Mouse (Mus musculus) 3134 (cell line): Measurements from ENCODE around the gene Bcr.

Experiments
- DNase-seq: peaks from one replicate; pipeline ENCODE4 v3.0.0-alpha.2; 2011; ENCODE audit warnings: low spot score; ENCODE audit not compliant: insufficient read length; ENCODE audit errors: extremely low read depth

Gene Bcr

DNA sequence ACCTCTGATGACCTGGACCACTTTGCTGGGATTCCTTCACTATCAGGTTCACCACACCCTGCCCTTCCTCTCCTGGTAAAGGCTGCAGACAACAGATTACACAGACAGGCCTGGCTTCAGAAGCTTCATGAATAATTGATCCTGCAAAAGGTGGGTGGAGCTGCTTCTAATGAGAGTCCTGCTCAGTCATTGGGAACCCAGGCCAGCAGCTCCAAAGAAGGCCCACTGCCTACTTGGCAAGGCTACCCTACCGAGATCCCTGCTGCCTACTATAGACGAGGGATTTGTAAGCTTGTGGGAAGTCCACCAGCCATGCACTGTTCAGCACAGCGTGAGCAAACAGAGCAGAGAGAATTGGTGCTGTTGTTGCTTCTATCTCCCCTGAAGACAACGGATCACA is 4.1 kb upstream of the Bcr start:
- DNase-seq: no peak

DNA sequence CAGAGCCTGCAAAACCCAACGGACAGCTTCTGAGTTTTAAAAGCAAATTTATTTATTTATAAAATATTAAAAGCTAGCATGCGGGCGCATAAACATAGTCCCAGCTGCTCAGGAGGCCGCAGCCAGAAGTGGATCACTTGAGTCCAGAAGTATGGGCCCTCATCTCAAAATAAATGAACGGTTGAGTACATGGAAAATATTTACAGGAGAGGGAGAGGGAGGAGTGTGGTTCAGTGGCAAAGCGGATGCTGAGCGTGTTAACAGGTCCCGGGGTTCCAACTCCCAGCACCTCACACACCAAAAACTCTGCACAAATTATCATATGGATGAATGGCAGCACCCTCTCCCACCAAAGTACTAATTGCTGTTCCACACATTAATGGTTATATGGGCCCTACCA is 2.1 kb upstream of the Bcr start:
- DNase-seq: no peak

DNA sequence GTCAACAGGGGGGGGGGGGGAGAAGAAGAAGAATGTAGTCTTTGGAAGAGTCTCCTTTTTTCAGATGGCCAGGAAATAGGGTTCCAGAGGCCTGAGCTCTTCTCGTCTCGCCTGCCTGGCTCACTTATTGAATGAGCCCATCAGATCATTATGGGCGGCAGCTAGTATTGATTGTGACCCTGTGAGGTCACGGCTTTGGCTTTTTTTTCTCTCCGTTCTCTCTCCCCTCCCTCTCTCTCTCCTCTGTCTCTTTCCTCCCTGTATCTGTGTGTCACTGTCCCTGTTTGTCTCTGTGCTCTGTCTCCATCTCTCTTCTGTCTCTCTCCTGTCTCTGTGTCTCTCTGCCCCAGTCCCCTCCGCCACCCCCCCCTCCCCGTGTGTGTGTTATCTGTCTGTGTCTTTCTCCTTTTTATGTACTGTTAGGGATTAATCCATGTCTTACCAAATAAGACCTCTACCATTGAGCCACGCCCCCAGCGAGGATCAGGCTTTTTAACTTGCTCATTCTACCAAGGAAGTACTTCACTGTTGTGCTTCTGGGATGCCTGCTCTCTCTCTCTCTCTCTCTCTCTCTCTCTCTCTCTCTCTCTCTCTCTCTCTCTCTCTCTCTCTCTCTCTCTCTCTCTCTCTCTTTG is 1.5 kb upstream of the Bcr start:
- no peak for DNase-seq

DNA sequence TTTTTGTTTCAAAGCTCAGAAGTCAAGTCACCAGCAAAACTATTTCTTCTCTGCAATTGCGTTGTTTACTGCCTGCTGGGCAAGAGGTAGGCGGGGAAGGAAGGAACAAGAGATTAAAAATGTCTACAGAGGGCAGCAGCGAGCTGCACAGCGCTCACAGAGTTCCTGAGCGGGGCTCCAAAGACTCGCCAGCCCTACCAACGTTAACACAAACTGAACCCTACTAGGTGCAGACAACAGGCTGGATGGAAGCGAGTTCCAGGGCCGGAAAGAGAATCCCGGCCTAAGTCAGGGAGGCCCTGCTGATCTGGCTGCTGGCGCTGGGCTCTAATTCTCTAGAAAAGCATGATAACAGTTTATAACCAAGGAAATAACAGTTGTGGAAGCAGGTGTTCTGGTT is 996 bp upstream of the Bcr start:
- peak; percentile 68 for DNase-seq

DNA sequence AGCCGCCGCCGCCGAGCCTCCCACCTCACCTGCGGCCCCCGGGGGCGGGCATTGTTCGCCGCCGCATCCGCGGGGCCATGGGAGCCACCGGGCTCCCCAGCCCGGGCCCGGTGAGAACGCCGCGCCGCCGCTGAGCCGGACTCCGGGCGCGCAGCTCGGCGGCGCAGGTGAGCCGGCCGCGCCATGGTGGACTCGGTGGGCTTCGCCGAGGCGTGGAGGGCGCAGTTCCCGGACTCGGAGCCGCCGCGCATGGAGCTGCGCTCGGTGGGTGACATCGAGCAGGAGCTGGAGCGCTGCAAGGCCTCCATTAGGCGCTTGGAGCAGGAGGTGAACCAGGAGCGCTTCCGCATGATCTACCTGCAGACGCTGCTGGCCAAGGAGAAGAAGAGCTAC is 447 bp downstream of the Bcr start:
- DNase-seq: peak; percentile 36

DNA sequence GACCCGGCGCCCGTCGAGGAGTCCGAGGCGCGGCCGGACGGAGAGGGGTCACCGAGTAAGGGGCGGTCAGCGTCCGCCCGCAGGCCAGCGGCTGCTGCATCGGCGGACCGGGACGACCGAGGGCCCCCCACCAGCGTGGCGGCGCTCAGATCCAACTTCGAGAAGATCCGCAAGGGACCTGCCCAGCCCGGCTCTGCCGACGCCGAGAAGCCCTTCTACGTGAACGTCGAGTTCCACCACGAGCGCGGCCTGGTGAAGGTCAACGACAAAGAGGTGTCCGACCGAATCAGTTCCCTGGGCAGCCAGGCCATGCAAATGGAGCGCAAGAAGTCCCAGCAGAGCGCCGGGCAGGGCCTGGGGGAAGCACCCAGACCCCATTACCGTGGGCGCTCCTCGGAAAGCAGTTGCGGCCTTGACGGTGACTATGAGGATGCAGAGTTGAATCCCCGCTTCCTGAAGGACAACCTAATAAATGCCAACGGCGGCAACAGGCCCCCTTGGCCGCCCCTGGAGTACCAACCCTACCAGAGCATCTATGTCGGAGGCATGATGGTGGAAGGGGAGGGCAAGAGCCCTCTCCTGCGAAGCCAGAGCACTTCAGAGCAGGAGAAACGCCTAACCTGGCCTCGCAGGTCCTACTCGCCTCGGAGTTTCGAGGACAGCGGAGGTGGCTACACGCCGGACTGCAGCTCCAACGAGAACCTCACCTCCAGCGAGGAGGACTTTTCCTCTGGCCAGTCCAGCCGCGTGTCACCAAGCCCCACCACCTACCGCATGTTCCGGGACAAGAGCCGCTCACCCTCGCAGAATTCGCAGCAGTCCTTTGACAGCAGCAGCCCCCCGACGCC is 1.2 kb downstream of the Bcr start:
- DNase-seq: peak; percentile 64

DNA sequence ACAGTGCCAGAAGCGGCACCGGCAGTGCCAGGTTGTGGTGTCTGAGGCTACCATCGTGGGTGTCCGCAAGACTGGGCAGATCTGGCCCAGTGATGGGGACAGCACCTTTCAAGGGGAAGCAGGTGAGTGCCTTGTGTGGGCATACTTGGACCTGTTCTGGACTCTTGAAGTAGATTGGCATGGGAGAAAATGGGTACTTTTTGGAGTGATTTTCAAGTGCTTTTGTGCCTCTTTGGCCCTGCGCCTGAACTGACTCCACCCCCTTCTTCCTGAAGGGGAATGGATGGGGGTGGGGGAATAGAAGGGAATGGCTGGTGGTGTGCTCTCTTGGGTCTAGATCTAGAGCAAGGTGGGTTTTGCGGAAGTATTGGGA is 1.8 kb downstream of the Bcr start:
- DNase-seq: no peak

DNA sequence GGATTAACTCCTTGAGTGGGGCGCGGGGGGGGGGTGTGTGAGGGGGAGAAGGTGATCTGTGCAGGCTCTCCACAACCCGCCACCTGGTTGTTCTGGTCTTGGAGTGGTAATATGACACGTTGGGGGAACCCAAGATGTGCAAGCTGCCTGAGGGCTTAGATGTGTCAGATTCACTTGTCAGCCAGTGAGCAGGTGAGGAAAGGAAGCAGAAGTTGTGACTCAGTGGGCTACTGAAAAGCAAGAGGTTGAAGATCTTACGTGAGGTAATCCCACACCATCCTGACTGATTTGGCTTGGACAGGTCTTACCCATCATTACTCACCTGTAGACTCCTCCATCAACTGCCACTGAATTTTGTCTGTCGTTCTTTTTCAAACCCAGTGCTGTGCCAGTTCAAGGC is 2.2 kb downstream of the Bcr start:
- DNase-seq: no peak

DNA sequence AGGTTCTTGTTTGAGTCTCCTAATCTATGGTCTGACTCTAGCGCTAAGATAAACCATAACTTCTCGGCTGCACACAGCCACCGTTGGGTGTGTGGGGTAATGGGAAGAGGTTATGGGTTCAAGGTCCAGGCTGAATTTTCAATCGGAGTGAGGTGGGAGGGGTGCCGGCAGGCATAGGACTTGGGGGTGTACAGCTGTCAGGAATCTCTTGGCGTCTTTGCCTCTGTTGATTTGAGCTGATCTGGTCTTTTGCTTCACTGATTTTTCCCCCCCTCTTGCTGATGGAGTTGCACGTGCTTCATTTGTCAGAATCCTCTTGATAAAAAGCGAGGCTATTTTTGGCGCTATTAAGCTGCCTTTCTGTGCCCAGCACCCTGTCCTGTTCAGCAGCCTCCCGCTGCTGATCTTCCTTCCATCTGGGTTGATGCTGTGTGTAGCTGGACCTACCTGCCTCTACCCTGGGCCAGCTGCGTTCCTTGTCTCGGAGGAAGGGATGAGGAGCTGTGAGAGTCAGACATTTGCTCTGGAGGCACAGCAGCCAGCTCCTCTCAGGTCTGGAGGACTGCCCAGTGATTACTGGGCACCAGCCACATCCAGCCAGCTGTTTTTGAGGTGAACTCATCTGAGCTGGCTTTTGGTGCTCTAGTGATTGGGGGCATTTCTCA is 3.0 kb downstream of the Bcr start:
- peak; percentile 55 for DNase-seq

DNA sequence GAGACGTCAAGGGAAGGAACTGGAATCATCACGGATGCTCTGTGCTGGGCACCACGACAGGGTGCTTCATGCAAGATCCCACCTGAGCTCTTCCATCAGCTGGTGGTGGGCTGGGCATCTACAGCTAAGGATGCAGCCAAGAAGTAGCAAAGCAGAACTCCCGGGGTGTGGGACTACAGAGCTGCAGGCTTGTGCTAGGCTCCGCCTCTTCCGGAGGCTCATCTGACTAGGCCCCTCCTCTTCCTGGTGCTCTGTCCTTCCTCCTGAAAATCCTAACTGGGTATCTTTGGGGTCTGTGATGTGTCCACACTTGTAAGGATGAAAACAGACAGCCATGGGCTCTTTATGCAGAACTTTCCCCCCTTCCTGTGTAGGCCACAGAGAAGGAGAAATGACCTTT is 5.3 kb downstream of the Bcr start:
- DNase-seq: no peak

DNA sequence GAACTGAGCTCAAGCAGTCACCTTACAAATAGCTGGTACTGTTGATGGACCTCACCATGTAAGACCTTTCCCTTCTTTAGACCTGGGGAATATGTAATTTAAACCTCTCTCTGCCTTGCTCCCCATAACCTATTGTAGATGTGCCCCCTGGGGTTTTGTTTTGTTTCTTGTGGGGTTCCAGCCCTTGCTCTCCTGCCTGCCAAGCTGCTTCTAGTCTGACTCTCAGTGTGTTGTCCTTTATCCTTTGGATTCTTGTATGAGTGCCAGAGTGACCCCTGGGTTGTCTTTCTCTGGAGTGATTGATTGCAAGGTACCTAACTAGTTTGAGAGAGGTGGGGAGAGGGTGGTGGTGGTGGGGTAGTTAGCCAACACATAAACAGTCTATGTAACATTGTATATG is 7.1 kb downstream of the Bcr start:
- DNase-seq: no peak

DNA sequence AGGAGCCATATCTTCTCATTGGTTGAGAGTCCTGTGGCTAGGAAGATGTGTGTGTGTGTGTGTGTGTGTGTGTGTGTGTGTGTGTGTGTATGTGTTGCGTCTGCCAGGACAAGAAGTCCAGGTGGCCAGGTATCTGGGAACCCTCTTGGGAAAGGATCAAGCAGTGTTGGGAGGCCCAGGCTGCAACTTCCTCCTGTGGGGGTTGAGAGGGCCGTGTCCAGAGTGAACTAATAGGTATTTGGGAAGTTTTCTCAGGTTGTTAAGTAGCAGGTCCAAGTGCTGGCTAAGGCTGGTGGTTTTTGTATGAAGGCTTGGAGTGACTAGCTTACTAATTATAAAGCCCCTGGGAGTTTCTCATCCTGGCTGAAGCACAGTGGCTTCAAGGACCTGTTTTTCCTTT is 7.7 kb downstream of the Bcr start:
- no peak for DNase-seq

DNA sequence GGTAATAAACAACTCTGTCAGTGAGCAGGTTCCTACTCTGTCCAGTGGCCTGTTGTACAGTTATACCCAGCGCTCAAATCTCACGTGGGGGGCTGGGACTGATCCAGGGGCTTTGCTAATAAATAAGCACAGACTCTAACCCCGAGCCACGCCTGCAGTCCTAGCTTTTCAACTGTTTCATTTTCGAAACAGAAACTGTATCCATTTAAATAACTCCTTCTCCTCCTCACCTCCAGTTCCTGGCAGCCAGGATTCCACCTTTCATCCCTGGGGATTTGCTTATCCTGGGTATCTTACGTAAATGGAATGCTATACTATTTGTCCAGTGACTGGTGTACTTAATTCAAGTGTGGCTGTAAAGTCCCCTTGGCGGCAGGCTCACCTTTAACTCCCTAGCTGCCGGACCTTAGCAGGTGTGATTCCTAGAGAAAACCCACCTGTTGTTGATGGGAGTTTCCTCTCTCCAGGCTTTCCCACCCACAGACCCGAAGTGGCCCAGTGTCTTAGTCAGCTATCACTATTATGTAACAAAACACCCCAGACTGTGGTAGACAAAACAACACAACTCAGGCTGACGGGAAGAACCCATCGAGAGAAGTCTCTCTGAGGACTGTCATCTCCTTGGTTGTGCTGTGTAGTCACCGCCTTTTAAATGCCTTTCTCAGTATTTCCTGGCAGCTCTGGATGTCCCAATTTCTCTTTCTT is 8.4 kb downstream of the Bcr start:
- no peak for DNase-seq

DNA sequence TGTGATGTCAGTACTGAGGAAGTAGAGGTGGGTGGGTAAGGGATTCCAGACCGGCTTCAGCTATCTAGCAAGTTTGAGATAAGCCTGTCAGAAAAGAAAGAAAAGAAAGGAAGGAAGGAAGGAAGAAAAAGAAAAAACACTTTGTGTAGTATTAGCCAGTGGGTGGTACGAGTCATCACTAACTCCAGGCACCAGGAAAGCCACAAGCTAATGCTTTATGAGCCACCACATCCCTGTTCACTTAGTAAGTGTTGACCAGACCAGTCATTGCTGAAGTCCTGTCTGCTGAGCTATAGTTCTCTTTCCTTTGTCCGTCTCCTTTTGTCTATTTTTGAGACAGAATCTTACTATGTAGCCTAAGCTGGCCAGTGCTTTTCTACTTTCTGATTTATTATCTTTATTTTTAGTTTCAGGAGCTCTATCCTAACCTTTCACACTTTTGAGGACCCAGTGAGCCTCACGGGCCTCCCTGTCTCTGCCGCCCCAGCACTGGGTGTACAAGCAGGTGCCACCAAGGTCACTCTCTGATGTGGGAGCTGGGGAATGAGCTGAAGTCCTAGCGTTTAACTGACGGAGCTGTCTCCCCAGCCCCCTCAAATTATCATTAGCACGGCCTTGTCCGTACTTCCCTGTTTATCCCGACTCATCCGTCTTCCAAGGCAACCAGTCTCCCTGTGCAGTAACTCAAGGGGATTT is 10.0 kb downstream of the Bcr start:
- DNase-seq: no peak

DNA sequence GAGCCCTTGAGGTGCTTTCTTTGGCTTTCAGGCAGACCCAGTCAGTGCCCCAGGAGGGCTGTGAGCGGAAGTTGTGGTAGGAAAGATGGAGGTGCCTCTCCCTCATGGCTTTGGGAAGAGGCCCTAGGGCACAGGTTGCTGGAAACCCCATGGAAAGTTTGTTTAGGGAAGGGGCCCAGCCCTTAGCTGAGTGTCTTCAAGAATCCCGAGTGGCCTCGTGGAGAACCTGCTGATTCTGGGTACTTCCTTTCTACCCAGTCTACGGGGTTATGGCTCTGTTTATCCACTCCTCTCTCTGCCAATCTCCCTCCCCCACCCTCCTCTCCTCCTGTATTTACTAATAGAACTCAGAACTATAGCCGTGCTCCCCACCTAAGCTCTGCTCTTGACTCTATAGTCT is 15.3 kb downstream of the Bcr start:
- DNase-seq: no peak

DNA sequence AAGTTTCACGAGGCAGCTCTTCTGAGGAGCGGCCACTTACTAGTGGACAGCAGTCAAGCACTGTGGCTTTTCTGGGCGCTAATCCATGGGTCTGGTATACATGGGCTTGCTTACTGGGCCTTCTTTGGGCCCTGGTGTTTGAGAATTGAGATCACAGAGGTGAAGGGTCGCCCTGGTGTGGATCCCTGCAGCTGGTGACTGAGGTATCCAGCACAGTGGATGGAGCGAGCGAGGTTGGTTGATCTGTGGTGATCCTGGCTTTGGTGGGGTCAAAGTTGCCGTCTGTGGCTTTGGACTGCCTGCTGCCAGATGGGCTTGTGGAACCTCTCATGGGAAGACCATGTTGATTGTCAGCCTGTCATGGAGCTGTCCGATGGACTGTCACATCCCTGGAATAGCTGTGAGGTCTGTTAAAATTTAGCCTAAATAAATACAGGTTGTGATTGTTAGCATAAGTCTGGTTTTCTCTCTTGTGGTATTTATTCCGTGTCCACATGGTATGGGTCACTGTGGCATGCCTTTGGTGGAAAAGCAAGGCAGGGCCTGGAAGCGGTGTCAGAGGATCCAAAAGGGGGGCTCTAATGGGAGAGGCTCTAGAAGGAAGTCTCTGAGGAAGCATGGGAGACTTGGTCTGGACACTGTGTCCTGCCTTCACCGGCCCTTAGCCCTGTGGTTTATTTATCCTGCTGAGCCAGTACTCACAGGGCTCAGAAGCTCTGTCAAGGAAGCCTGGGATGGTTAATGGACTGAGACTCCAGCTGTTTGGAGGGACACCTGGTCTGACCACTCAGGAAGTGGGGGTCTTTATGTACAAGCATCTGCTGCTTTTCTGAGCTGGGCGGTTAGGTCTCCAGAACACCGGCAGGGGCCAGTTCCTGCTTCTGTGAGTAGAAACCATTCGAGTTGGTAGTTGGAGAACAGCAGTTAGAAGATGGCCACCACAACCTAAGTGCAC is 18.1 kb downstream of the Bcr start:
- DNase-seq: no peak

DNA sequence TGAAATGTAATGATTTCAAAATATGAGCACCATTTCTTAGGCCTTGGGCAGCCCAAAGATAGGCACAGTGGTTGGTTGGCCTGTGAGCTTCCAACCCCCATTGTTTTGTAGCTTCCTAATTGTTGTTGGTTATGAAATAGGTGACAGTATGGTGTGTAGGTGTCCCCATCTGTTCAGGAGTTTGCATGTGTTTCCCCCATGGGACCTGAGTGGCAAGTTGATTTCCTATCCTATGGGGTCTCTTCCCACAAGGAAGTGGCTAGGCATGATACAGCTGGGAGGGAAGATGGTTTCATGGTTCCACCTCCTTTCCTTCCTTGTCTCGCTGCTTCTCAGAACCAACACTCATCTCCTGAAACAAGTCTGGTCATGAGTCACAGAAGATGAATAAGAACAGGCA is 24.9 kb downstream of the Bcr start:
- DNase-seq: no peak

DNA sequence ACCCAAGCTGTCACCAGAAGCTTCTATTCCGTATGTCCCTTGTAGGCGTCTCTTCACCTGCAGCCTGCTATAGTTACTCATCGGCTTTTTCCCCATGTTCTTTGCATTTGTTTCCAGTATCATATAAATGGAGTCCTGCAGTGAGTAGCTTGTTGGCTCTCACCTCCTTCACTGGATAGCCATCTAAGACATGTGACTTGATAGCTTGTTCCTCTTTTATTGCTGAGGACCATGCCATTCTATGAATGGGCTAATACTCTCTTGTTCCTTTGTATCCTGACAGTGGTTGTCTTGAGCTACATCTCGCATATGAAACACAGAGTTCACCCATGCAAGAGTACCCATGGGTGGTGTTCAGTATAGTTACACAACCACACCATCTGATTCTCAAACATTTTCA is 28.1 kb downstream of the Bcr start:
- no peak for DNase-seq

DNA sequence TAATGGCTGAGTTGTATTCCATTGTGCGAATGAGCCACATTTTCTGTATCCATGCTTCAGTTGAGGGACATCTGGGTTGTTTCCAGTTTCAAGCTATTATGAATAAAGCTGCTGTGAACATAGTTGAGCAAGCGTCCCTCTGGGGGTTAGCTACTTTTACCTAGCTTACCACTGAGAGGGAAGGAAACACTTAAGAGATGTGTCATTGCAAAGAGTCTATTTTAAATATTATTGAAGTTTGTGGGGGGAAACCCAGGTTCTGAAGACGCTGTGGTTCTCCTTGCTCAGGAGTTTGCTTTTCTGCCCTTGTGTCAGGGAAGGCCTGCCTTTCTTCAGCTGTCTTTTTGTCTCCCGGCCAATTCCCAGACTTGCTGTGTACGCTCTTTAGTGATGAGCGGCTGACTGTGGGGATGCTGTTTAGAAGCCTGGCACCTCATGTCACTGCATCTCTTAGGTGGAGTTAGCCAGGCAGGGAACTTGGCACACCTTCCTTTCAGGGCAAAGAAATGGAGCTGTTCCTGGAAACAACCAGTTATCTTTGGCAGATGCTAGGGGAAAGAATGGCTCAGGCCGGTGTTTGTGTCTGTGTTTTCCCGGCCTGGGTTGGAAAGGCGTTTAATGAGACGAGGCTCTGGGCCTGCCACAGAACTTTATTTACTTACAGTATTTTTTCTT is 31.2 kb downstream of the Bcr start:
- peak; percentile 47 for DNase-seq
